Mouse (Mus musculus): ENCODE results near the gene Rfx1. TPM values are rescaled to one million over a fixed set of nuclear protein-coding genes. Genes with fewer than 3 reads are reported as not detected.

Gene Rfx1
- polyA plus RNA-seq, 1 experiment from 2014 or later: 7.3 TPM

DNA sequence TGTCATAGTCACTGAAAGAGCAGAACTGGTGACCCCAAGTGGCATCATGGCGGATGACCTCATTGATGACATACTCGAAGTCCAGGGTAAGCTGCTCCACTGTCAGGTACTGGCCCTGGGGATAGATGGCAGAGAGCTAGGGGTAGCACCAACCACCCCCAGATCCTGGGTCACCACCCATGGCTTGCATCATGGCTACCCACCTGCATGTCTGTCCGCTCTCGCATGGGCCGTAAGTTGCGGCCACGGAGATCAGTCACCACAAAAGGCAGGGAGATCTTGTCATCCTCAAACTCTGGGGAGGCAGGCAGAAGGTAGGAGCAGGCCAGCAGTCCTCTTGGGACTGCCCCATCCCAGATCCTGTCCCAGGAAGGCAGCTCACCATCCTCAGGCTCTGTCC is 31.7 kb downstream of the Rfx1 start:
- no peak overlapping the region for H3K4me3 ChIP-seq (replicated peaks)
- 94% methylated on average over 7 of the region's 7 CpGs for WGBS
- H3K9me3 ChIP-seq: no peaks in the 10 kb centered on the region
- no peak for ATAC-seq
- peaks cover 7% of the 10 kb centered on the region for H3K4me1 ChIP-seq (replicated peaks)
- H3K27ac ChIP-seq: no peak overlapping the region
- H3K4me2 ChIP-seq (replicated peaks): no peak overlapping the region
- H3K36me3 ChIP-seq: peaks cover 46% of the 10 kb centered on the region
- H3K27me3 ChIP-seq (replicated peaks): no peaks in the 10 kb centered on the region
- no peak overlapping the region for H3K9ac ChIP-seq

- no peaks in the 10 kb centered on the region for H3K9me3 ChIP-seq
- no peak overlapping the region for H3K9ac ChIP-seq
- ATAC-seq: no peak
- H3K36me3 ChIP-seq: peaks cover 30% of the 10 kb centered on the region
- H3K4me2 ChIP-seq (replicated peaks): no peak overlapping the region
- no peaks in the 10 kb centered on the region for H3K27me3 ChIP-seq (replicated peaks)
- H3K4me3 ChIP-seq (replicated peaks): no peak overlapping the region
- peaks cover 18% of the 10 kb centered on the region for H3K4me1 ChIP-seq (replicated peaks)
- 90% methylated on average over 25 of the region's 25 CpGs for WGBS
- no peak overlapping the region for H3K27ac ChIP-seq
Observed at GRCm38 (mm10) chr8:84101476-84102270, 35.0 kb downstream of the Rfx1 start.

DNA sequence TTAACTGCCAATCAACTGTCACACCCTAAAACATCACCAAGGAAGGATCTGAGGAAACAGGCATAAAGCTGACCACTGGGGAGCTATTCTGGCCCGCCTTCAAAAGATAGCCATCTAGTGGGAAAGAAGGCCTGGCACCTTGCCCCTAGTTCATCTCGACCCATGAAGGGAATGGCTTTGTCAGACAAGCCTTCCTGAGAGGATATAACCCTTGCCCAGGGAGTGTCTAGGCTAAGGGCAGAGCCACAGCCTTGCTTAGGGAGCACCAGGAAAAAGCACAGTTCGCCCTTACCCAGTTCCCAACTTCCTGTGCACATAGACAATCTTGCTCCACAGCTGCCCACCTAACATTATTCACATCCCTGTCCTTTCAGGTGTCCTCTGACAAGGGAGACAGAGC is 37.0 kb downstream of the Rfx1 start:
- H3K36me3 ChIP-seq: peaks cover 11% of the 10 kb centered on the region
- peaks cover 18% of the 10 kb centered on the region for H3K4me1 ChIP-seq (replicated peaks)
- peak overlapping the region; percentile 78 for H3K4me3 ChIP-seq (replicated peaks)
- H3K4me2 ChIP-seq (replicated peaks): peak overlapping the region; percentile 76
- peak overlapping the region; percentile 79 for H3K9ac ChIP-seq
- WGBS: 30% methylated on average over 3 of the region's 3 CpGs
- H3K27ac ChIP-seq: peak overlapping the region; percentile 86
- H3K27me3 ChIP-seq (replicated peaks): no peaks in the 10 kb centered on the region
- ATAC-seq: peak; percentile 24; the same call in 1 of the 2 replicates
- no peaks in the 10 kb centered on the region for H3K9me3 ChIP-seq

GRCm38 (mm10) chr8:84104221-84104620 is 37.6 kb downstream of the Rfx1 start:
- peaks cover 18% of the 10 kb centered on the region for H3K4me1 ChIP-seq (replicated peaks)
- peak overlapping the region; percentile 79 for H3K9ac ChIP-seq
- peak overlapping the region; percentile 78 for H3K4me3 ChIP-seq (replicated peaks)
- under 1% methylated on average over 22 of the region's 29 CpGs for WGBS
- H3K9me3 ChIP-seq: no peaks in the 10 kb centered on the region
- peaks cover 10% of the 10 kb centered on the region; the same call in 1 of the 2 replicates for H3K36me3 ChIP-seq
- peak; percentile 77 for ATAC-seq
- H3K4me2 ChIP-seq (replicated peaks): peak overlapping the region; percentile 76
- peak overlapping the region; percentile 86 for H3K27ac ChIP-seq
- H3K27me3 ChIP-seq (replicated peaks): no peaks in the 10 kb centered on the region

GRCm38 (mm10) chr8:84104697-84105609 is 38.3 kb downstream of the Rfx1 start, which contains the start of gene Dcaf15:
TSS of gene Dcaf15 (minus strand) at chr8:84104768.
- peaks cover 9% of the 10 kb centered on the region; the same call in 1 of the 2 replicates for H3K36me3 ChIP-seq
- no peaks in the 10 kb centered on the region for H3K9me3 ChIP-seq
- peak within 1 kb of the TSS; percentile 86 for H3K27ac ChIP-seq
- H3K4me1 ChIP-seq (replicated peaks): peaks cover 18% of the 10 kb centered on the region
- WGBS: 8% methylated on average over 42 of the region's 42 CpGs
- ATAC-seq: peak; percentile 98
- H3K4me2 ChIP-seq (replicated peaks): peak within 1 kb of the TSS; percentile 76
- H3K27me3 ChIP-seq (replicated peaks): no peaks in the 10 kb centered on the region
- H3K9ac ChIP-seq: peak within 1 kb of the TSS; percentile 79
- H3K4me3 ChIP-seq (replicated peaks): peak within 1 kb of the TSS; percentile 78

DNA sequence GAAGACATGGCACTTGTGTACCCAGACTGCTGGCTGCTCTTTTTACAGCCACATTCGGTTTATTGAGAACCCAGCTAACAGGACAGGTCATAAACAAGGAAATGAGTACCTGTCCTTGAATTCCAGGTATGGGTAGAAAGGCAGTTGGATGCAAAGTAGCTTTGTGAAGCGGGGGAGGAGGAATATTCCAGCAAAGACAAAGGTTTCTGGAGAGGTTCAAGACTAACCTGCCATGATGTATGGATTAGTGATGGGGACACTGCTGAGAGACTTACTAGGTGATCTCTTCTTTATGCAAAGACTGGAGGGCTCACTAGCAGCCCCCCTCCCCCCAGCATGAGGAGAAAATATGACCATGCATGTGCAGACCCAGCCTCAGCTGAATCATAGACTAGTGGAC is 39.0 kb downstream of the Rfx1 start:
- no peaks in the 10 kb centered on the region for H3K27me3 ChIP-seq (replicated peaks)
- no peak for ATAC-seq
- no peak overlapping the region for H3K4me2 ChIP-seq (replicated peaks)
- H3K4me3 ChIP-seq (replicated peaks): no peak overlapping the region
- peaks cover 18% of the 10 kb centered on the region for H3K4me1 ChIP-seq (replicated peaks)
- no peak overlapping the region for H3K27ac ChIP-seq
- no peaks in the 10 kb centered on the region for H3K9me3 ChIP-seq
- H3K9ac ChIP-seq: no peak overlapping the region
- peaks cover 7% of the 10 kb centered on the region; the same call in 1 of the 2 replicates for H3K36me3 ChIP-seq
- WGBS: 69% methylated on average over 2 of the region's 2 CpGs

GRCm38 (mm10) chr8:84106216-84107040 is 39.8 kb downstream of the Rfx1 start:
- no peak overlapping the region for H3K4me3 ChIP-seq (replicated peaks)
- no peak overlapping the region for H3K4me2 ChIP-seq (replicated peaks)
- H3K9me3 ChIP-seq: no peaks in the 10 kb centered on the region
- H3K9ac ChIP-seq: no peak overlapping the region
- 87% methylated on average over 6 of the region's 6 CpGs for WGBS
- H3K27ac ChIP-seq: no peak overlapping the region
- no peaks in the 10 kb centered on the region for H3K27me3 ChIP-seq (replicated peaks)
- ATAC-seq: no peak
- peaks cover 5% of the 10 kb centered on the region; the same call in 1 of the 2 replicates for H3K36me3 ChIP-seq
- H3K4me1 ChIP-seq (replicated peaks): peaks cover 18% of the 10 kb centered on the region

GRCm38 (mm10) chr8:84115646-84116045 is 49.0 kb downstream of the Rfx1 start:
- no peak for ATAC-seq
- Histone ChIP-seq H3K9me3 (no peaks in the 10 kb centered on the region), H3K4me2 (replicated peaks) (no peak overlapping the region), H3K27me3 (replicated peaks) (no peaks in the 10 kb centered on the region), H3K9ac (no peak overlapping the region), H3K4me1 (replicated peaks) (no peaks in the 10 kb centered on the region), H3K36me3 (no peaks in the 10 kb centered on the region), H3K4me3 (replicated peaks) (no peak overlapping the region), H3K27ac (no peak overlapping the region)
- 88% methylated on average over 6 of the region's 6 CpGs for WGBS

GRCm38 (mm10) chr8:84122151-84122550 is 55.5 kb downstream of the Rfx1 start:
- 77% methylated on average over 3 of the region's 3 CpGs for WGBS
- Histone ChIP-seq H3K9me3 (no peaks in the 10 kb centered on the region), H3K4me2 (replicated peaks) (no peak overlapping the region), H3K27ac (no peak overlapping the region), H3K9ac (no peak overlapping the region), H3K27me3 (replicated peaks) (no peaks in the 10 kb centered on the region), H3K4me1 (replicated peaks) (0 out of 2 replicates have a peak, but pooled peaks cover 2% of the 10 kb centered on the region), H3K4me3 (replicated peaks) (no peak overlapping the region), H3K36me3 (no peaks in the 10 kb centered on the region)
- no peak for ATAC-seq

DNA sequence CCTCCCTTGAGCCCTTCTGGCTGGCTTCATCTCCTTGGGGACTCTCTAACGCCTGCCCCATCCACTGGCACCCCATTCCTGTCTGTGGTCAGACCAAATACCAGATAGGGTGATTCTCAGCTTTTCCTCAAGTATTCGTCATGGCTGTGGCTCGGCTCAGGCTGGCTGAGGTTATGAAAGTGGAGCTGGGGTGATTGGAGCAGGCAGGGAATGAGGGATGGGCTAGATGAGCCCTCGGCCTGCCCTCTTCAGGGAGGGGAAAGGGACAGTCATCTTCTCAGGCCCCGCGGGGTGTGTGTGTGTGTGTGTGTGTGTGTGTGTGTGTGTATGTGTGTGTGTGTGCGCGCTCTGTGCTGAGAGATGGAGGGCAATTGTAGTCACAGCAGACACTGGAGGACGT is 59.0 kb downstream of the Rfx1 start, which contains the start of gene Podnl1:
Podnl1 (plus strand) TSS at position 334 of the 400 bp plus-strand sequence.
- H3K27ac ChIP-seq: no peak within 1 kb of the TSS
- no peak within 1 kb of the TSS for H3K9ac ChIP-seq
- WGBS: 41% methylated on average over 9 of the region's 9 CpGs
- H3K36me3 ChIP-seq: no peaks in the 10 kb centered on the region
- no peaks in the 10 kb centered on the region for H3K9me3 ChIP-seq
- no peak within 1 kb of the TSS for H3K4me3 ChIP-seq (replicated peaks)
- ATAC-seq: peak; percentile 56
- H3K4me1 ChIP-seq (replicated peaks): 0 out of 2 replicates have a peak, but pooled peaks cover 2% of the 10 kb centered on the region
- no peak within 1 kb of the TSS for H3K4me2 ChIP-seq (replicated peaks)
- H3K27me3 ChIP-seq (replicated peaks): no peaks in the 10 kb centered on the region

GRCm38 (mm10) chr8:84126742-84127141 is 60.1 kb downstream of the Rfx1 start:
- Histone ChIP-seq H3K27me3 (replicated peaks) (no peaks in the 10 kb centered on the region), H3K4me2 (replicated peaks) (no peak overlapping the region), H3K4me3 (replicated peaks) (no peak overlapping the region), H3K9ac (no peak overlapping the region), H3K36me3 (no peaks in the 10 kb centered on the region), H3K27ac (no peak overlapping the region), H3K4me1 (replicated peaks) (0 out of 2 replicates have a peak, but pooled peaks cover 2% of the 10 kb centered on the region), H3K9me3 (no peaks in the 10 kb centered on the region)
- 60% methylated on average over 2 of the region's 2 CpGs for whole genome bisulfite sequencing
- ATAC-seq: no peak
